In the genomic region with DNA sequence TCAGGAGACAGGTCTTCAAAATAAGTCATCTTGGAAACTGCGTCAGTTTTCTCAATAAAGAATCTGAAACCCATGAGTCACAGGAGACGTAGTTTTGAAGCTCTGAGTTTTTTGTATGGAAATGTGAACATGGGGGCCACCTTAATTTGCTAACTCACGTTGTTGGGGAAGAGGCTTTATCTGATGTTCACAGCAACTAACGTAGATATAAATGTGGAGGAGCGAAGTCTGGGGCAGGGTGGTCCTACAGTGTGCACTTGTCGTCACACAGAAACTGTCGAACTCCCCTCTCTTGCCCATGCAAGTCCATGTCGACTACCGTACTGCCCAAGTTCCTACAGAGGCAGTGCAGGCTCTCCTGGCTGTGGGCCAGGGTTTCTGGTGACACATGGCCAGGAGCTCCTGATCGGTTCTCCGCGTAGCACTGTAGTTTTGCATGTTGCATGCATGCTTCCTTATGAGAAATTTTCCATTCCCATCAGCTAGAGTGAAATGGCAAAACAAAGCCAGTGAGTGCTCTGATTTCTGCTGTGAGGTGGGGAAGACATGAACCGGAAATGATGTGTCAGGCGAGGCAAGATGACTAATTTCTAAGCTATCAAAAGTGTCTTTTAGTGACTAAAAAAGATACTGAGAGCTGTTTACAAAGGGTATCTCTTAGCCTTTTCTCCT, we compare ENCODE assay signal across 10 mouse cellular contexts.
DNase-seq lines count a peak whose midpoint lies in the region; ATAC-seq and TF ChIP-seq lines count a peak whose summit lies in the region.
"Had no signal": no experiment of that assay in that cellular context is flagged by ENCODE, and none has a peak within 500 bp of the region (broad histone marks: within the 10 kb centered on the region; RNA-seq: fewer than 3 reads in every experiment).

No protein-coding gene starts in this region.

- H3K4me1 ChIP-seq in kidney, embryonic 15.5 days = peaks cover 7% of the 10 kb centered on the region; the same call in 1 of the 2 replicates
- 0 out of 2 replicates have a peak, but pooled peaks cover 3% of the 10 kb centered on the region for H3K4me1 ChIP-seq in stomach, embryonic 16.5 days (ENCODE audit: control insufficient read depth, insufficient read depth, low read length)

- peaks cover 20% of the 10 kb centered on the region for H3K36me3 ChIP-seq in kidney, embryonic 15.5 days
- H3K36me3 ChIP-seq in stomach, embryonic 16.5 days (ENCODE audit: control insufficient read depth, insufficient read depth, low read length) = no peaks in the 10 kb centered on the region

- TF ChIP-seq POLR2A in brain, embryonic 14.5 days (IDR thresholded peaks at IDR 0.05; ENCODE audit: borderline replicate concordance, extremely low read depth, insufficient read depth, insufficient read length, poor library complexity, severe bottlenecking) = no peak

- H3K9me3 ChIP-seq in kidney, embryonic 15.5 days (replicated peaks) = no peaks in the 10 kb centered on the region
- H3K9me3 ChIP-seq in stomach, embryonic 16.5 days (replicated peaks; ENCODE audit: control insufficient read depth, low read length) = no peaks in the 10 kb centered on the region

- TF ChIP-seq CTCF in gastrocnemius, adult 2 months (IDR thresholded peaks at IDR 0.05) = no peak
- no peak for TF ChIP-seq CTCF in brain, embryonic 14.5 days (IDR thresholded peaks at IDR 0.05; ENCODE audit: borderline replicate concordance, extremely low read depth, insufficient read depth, insufficient read length)
- no peak for TF ChIP-seq CTCF in layer of hippocampus, adult 2 months (conservative IDR thresholded peaks at IDR 0.05)

- no peak overlapping the region for H3K27ac ChIP-seq in gastrocnemius, adult 2 months
- H3K27ac ChIP-seq in kidney, embryonic 15.5 days = peak overlapping the region; percentile 1
- H3K27ac ChIP-seq in stomach, embryonic 16.5 days (ENCODE audit: low read length) = no peak overlapping the region
- H3K27ac ChIP-seq in layer of hippocampus, adult 2 months = no peak overlapping the region
- H3K27ac ChIP-seq: liver, embryonic 14.5 days had no signal

- intact Hi-C loops in gastrocnemius, adult 2 months (cut with DNase I) = no loop called here
- intact Hi-C loops in gastrocnemius, postnatal 36 days (cut with DNase I) = no loop called here

- H3K27me3 ChIP-seq in kidney, embryonic 15.5 days = no peaks in the 10 kb centered on the region
- H3K27me3 ChIP-seq in stomach, embryonic 16.5 days (ENCODE audit: control insufficient read depth, insufficient read depth, low read length) = no peaks in the 10 kb centered on the region

- peak; percentile 60 for DNase-seq in gastrocnemius, adult 2 months
- DNase-seq in gastrocnemius, postnatal 36 days = no peak
- DNase-seq in CD4-positive, CD25-positive, alpha-beta regulatory T cell, adult 2 months (ENCODE audit: low read depth, low spot score) = peak; percentile 63
- peak; percentile 36 for DNase-seq in brain, embryonic 14.5 days (ENCODE audit: low read depth)
- no peak for DNase-seq in c-Kit-positive CD71-positive TER-119-positive erythroid progenitor cells, embryonic 14.5 days (ENCODE audit: low spot score)
- DNase-seq in layer of hippocampus, adult 2 months (ENCODE audit: low spot score in 2 of 2) = no peak

- H3K4me3 ChIP-seq in gastrocnemius, adult 2 months = no peak overlapping the region
- H3K4me3 ChIP-seq in kidney, embryonic 15.5 days (replicated peaks) = no peak overlapping the region
- H3K4me3 ChIP-seq in stomach, embryonic 16.5 days (replicated peaks; ENCODE audit: low read length) = no peak overlapping the region
- H3K4me3 ChIP-seq in layer of hippocampus, adult 2 months = no peak overlapping the region
- H3K4me3 ChIP-seq: erythroblast, embryonic 14.5 days had no signal

- no peak overlapping the region for H3K4me2 ChIP-seq in kidney, embryonic 15.5 days
- H3K4me2 ChIP-seq in stomach, embryonic 16.5 days (ENCODE audit: low read depth, low read length) = no peak overlapping the region

- 0 out of 2 replicates have a peak, but pooled peaks have one; percentile 47 for ATAC-seq in kidney, embryonic 15.5 days (replicated peaks; ENCODE audit: low FRiP score)
- peak; percentile 66; the same call in 1 of the 2 replicates for ATAC-seq in stomach, embryonic 16.5 days (ENCODE audit: insufficient read depth, low FRiP score)

- 77% methylated on average over 14 of the region's 14 CpGs for WGBS in kidney, embryonic 15.5 days
- 69% methylated on average over 14 of the region's 14 CpGs for WGBS in stomach, embryonic 16.5 days

- H3K9ac ChIP-seq in kidney, embryonic 15.5 days = no peak overlapping the region
- H3K9ac ChIP-seq in stomach, embryonic 16.5 days (ENCODE audit: low read length) = no peak overlapping the region
- H3K9ac ChIP-seq: liver, embryonic 14.5 days had no signal

Comparison
In these comparisons a context has a peak if more than half of its experiments do, and no peak if none do; other contexts are left out.
1. DNase-seq: peak in gastrocnemius, adult 2 months (single experiment), CD4-positive, CD25-positive, alpha-beta regulatory T cell, adult 2 months (single experiment) and brain, embryonic 14.5 days (single experiment); none in gastrocnemius, postnatal 36 days (0 of 2), c-Kit-positive CD71-positive TER-119-positive erythroid progenitor cells, embryonic 14.5 days (single experiment) and layer of hippocampus, adult 2 months (0 of 2).